Comparison of ENCODE assay signal across 26 mouse cellular contexts in genomic region chr14:11890890-11891289, GRCm38 (mm10).
"Had no signal": no experiment of that assay in that cellular context is flagged by ENCODE, and none has a peak within 500 bp of the region (broad histone marks: within the 10 kb centered on the region; RNA-seq: fewer than 3 reads in every experiment).

No protein-coding gene starts in this region.

- H3K9ac ChIP-seq: heart, embryonic 13.5 days; heart, embryonic 15.5 days; hindbrain, embryonic 13.5 days; hindbrain, embryonic 15.5 days; kidney, embryonic 15.5 days; limb, embryonic 13.5 days; limb, embryonic 15.5 days; liver, embryonic 12.5 days; liver, embryonic 14.5 days had no signal

- H3K36me3 ChIP-seq: heart, embryonic 13.5 days; heart, embryonic 15.5 days; hindbrain, embryonic 13.5 days; hindbrain, embryonic 15.5 days; kidney, embryonic 15.5 days; limb, embryonic 13.5 days; limb, embryonic 15.5 days; liver, embryonic 12.5 days had no signal

- H3K4me1 ChIP-seq: liver, embryonic 12.5 days had no signal

- H3K27ac ChIP-seq: heart, embryonic 13.5 days; heart, embryonic 15.5 days; hindbrain, embryonic 13.5 days; hindbrain, embryonic 15.5 days; hindbrain, postnatal 0 days; kidney, embryonic 15.5 days; kidney, postnatal 0 days; limb, embryonic 13.5 days; limb, embryonic 15.5 days; liver, embryonic 12.5 days; liver, embryonic 14.5 days had no signal

- DNase-seq: gastrocnemius, postnatal 14 days; gastrocnemius, postnatal 36 days; heart, adult 18-20 months; heart, postnatal 14 days; heart, postnatal 36 days; kidney, adult 11 months; kidney, adult 2 months; kidney, adult 9 months; kidney, postnatal 14 days; kidney, postnatal 36 days; layer of hippocampus, adult 9-11 months; layer of hippocampus, postnatal 36 days; left cerebral cortex, postnatal 4 days had no signal

- H3K9me3 ChIP-seq: heart, embryonic 13.5 days; heart, embryonic 15.5 days; hindbrain, embryonic 13.5 days; hindbrain, embryonic 15.5 days; kidney, embryonic 15.5 days; limb, embryonic 13.5 days; limb, embryonic 15.5 days; liver, embryonic 12.5 days had no signal

- H3K4me3 ChIP-seq: heart, embryonic 13.5 days; heart, embryonic 15.5 days; hindbrain, embryonic 13.5 days; hindbrain, embryonic 15.5 days; kidney, embryonic 15.5 days; limb, embryonic 13.5 days; limb, embryonic 15.5 days; liver, embryonic 12.5 days had no signal

- H3K27me3 ChIP-seq: heart, embryonic 13.5 days; heart, embryonic 15.5 days; hindbrain, embryonic 13.5 days; hindbrain, embryonic 15.5 days; kidney, embryonic 15.5 days; limb, embryonic 13.5 days; limb, embryonic 15.5 days; liver, embryonic 12.5 days had no signal

- ATAC-seq: hindbrain, postnatal 0 days; intestine, embryonic 16.5 days; liver, embryonic 12.5 days had no signal

- H3K4me2 ChIP-seq: heart, embryonic 11.5 days; heart, embryonic 13.5 days; heart, embryonic 15.5 days; hindbrain, embryonic 13.5 days; hindbrain, embryonic 15.5 days; kidney, embryonic 15.5 days; limb, embryonic 13.5 days; limb, embryonic 15.5 days; liver, embryonic 12.5 days had no signal
